Mouse (Mus musculus) intestine, postnatal 0 days (tissue): Measurements from ENCODE around the gene Aadat. TPM values are rescaled to one million over a fixed set of nuclear protein-coding genes. Genes with fewer than 3 reads are reported as not detected.
"Not testable (repeated sequence)": the region's sequence is repeated elsewhere in the genome, so short reads cannot be mapped to it uniquely, and the experiment has no call there.

Source experiments
- ATAC-seq: fragments of 200-750 bp; cut with Nextera tagmentation; 2 replicates; pipeline ENCODE4 v1.8.0; 2017; ENCODE audit warnings: mild to moderate bottlenecking, moderate TSS enrichment, moderate library complexity
- H3K27ac ChIP-seq: fragments of 300-500 bp; sonication (generic); 2 replicates; pipeline ENCODE4 v1.5.1; 2014; ENCODE audit warnings: mild to moderate bottlenecking, low read depth, low read length, moderate library complexity
- H3K27me3 ChIP-seq: fragments of 300-500 bp; sonication (generic); replicated peaks from 2 replicates; pipeline ENCODE4 v1.6.1; 2014; ENCODE audit warnings: low read length, mixed read lengths; ENCODE audit not compliant: control insufficient read depth, insufficient read depth
- H3K36me3 ChIP-seq: fragments of 300-500 bp; sonication (generic); 2 replicates; pipeline ENCODE4 v1.6.1; 2014; ENCODE audit warnings: mild to moderate bottlenecking, moderate library complexity; ENCODE audit not compliant: control insufficient read depth, insufficient read depth
- H3K4me1 ChIP-seq: fragments of 300-500 bp; sonication (generic); replicated peaks from 2 replicates; pipeline ENCODE4 v1.6.1; 2014; ENCODE audit warnings: antibody characterized with exemption, low read length, mixed read lengths; ENCODE audit not compliant: control insufficient read depth, insufficient read depth
- H3K4me2 ChIP-seq: fragments of 300-500 bp; sonication (generic); replicated peaks from 2 replicates; pipeline ENCODE4 v1.6.1; 2014; ENCODE audit warnings: low read depth, mild to moderate bottlenecking, moderate library complexity
- H3K4me3 ChIP-seq: fragments of 300-500 bp; sonication (generic); 2 replicates; pipeline ENCODE4 v1.5.1; 2014; ENCODE audit warnings: low read depth, low read length
- H3K9ac ChIP-seq: fragments of 300-500 bp; sonication (generic); 2 replicates; pipeline ENCODE4 v1.6.1; 2014; ENCODE audit warnings: mild to moderate bottlenecking, low read depth, low read length
- H3K9me3 ChIP-seq: fragments of 300-500 bp; sonication (generic); 2 replicates; pipeline ENCODE4 v1.6.1; 2016; ENCODE audit warnings: mixed run types; ENCODE audit not compliant: control insufficient read depth
- CTCF ChIP-seq: sonication (generic); IDR thresholded peaks from 2 replicates; pipeline ENCODE4 v1.5.1; 2016; ENCODE audit warnings: low read depth, mild to moderate bottlenecking, control low read depth, antibody characterized with exemption, moderate library complexity
- WGBS: fragments of 180-500 bp; shearing (Covaris S2); extraction: QIAGEN DNeasy Blood & Tissue Kit; methylation state at CpG from one replicate; pipeline ENCODE4 v1.1.7; 2014; 5-methylcytosine and 5-hydroxymethylcytosine counted together
- polyA plus RNA-seq: library from polyadenylated mRNA; unstranded; fragments of >200 nt; fragmentation: Nextera tagmentation; extraction: Ambion mirVana; gene quantifications from 2 replicates; pipeline ENCODE4 v1.2.1, GENCODE M21; 2015

The Aadat gene
- polyA plus RNA-seq, 1 experiment from 2014 or later: not detected

- H3K27ac ChIP-seq: no peak within 1 kb of the TSS
- ATAC-seq: no peak
- H3K36me3 ChIP-seq: no peaks in the 10 kb centered on the region
- no peak for TF ChIP-seq CTCF
- H3K4me3 ChIP-seq: no peak within 1 kb of the TSS
- no peak within 1 kb of the TSS for H3K4me2 ChIP-seq
- no peaks in the 10 kb centered on the region for H3K4me1 ChIP-seq
- 27% methylated on average over 2 of the region's 2 CpGs for WGBS
- H3K9ac ChIP-seq: no peak within 1 kb of the TSS
- no peaks in the 10 kb centered on the region for H3K27me3 ChIP-seq
- no peaks in the 10 kb centered on the region for H3K9me3 ChIP-seq
Observed at GRCm38 (mm10) chr8:60503098-60503497, 2.6 kb upstream of the Aadat start, which contains the start of gene Gm10283. Gm10283 (minus strand) TSS chr8:60503198.

GRCm38 (mm10) chr8:60518286-60518685 lies 12.6 kb downstream of the Aadat start:
- no peaks in the 10 kb centered on the region for H3K36me3 ChIP-seq
- H3K4me3 ChIP-seq: no peak overlapping the region
- H3K27ac ChIP-seq: no peak overlapping the region
- H3K9me3 ChIP-seq: no peaks in the 10 kb centered on the region
- H3K9ac ChIP-seq: no peak overlapping the region
- H3K4me2 ChIP-seq: no peak overlapping the region
- TF ChIP-seq CTCF: no peak
- no peaks in the 10 kb centered on the region for H3K27me3 ChIP-seq
- H3K4me1 ChIP-seq: no peaks in the 10 kb centered on the region
- ATAC-seq: no peak

GRCm38 (mm10) chr8:60534945-60535344 lies 29.2 kb downstream of the Aadat start:
- 62% methylated on average over 2 of the region's 2 CpGs for WGBS
- Histone ChIP-seq H3K9ac (no peak overlapping the region), H3K36me3 (no peaks in the 10 kb centered on the region), H3K27me3 (no peaks in the 10 kb centered on the region), H3K4me3 (no peak overlapping the region), H3K9me3 (no peaks in the 10 kb centered on the region), H3K4me1 (no peaks in the 10 kb centered on the region), H3K4me2 (no peak overlapping the region), H3K27ac (no peak overlapping the region)
- no peak for ATAC-seq
- TF ChIP-seq CTCF: no peak

GRCm38 (mm10) chr8:60566783-60567182 lies 61.1 kb downstream of the Aadat start:
- Histone ChIP-seq H3K4me1 (no peaks in the 10 kb centered on the region), H3K4me3 (no peak overlapping the region), H3K4me2 (no peak overlapping the region), H3K9me3 (no peaks in the 10 kb centered on the region), H3K27me3 (no peaks in the 10 kb centered on the region), H3K9ac (no peak overlapping the region), H3K27ac (no peak overlapping the region), H3K36me3 (no peaks in the 10 kb centered on the region)
- TF ChIP-seq CTCF: no peak
- WGBS: 60% methylated on average over 3 of the region's 3 CpGs
- ATAC-seq: no peak

GRCm38 (mm10) chr8:60577231-60577630 lies 71.5 kb downstream of the Aadat start:
- 71% methylated on average over 1 of the region's 1 CpGs for WGBS
- H3K27ac ChIP-seq: no peak overlapping the region
- no peaks in the 10 kb centered on the region for H3K4me1 ChIP-seq
- H3K4me3 ChIP-seq: no peak overlapping the region
- H3K4me2 ChIP-seq: no peak overlapping the region
- no peak for TF ChIP-seq CTCF
- no peak for ATAC-seq
- no peak overlapping the region for H3K9ac ChIP-seq
- no peaks in the 10 kb centered on the region for H3K27me3 ChIP-seq
- H3K36me3 ChIP-seq: no peaks in the 10 kb centered on the region
- H3K9me3 ChIP-seq: no peaks in the 10 kb centered on the region

GRCm38 (mm10) chr8:60583369-60583768 lies 77.6 kb downstream of the Aadat start:
- no peaks in the 10 kb centered on the region for H3K4me1 ChIP-seq
- H3K27me3 ChIP-seq: no peaks in the 10 kb centered on the region
- no peak for TF ChIP-seq CTCF
- no peak overlapping the region for H3K9ac ChIP-seq
- no peaks in the 10 kb centered on the region for H3K9me3 ChIP-seq
- no peak for ATAC-seq
- H3K4me3 ChIP-seq: no peak overlapping the region
- H3K4me2 ChIP-seq: no peak overlapping the region
- 76% methylated on average over 2 of the region's 2 CpGs for WGBS
- no peaks in the 10 kb centered on the region for H3K36me3 ChIP-seq
- H3K27ac ChIP-seq: no peak overlapping the region

- H3K4me2 ChIP-seq, H3K27me3 ChIP-seq, H3K27ac ChIP-seq, H3K9ac ChIP-seq, ATAC-seq, H3K4me3 ChIP-seq, H3K9me3 ChIP-seq, H3K4me1 ChIP-seq, H3K36me3 ChIP-seq: not testable (repeated sequence)
- WGBS: 87% methylated on average over 28 of the region's 29 CpGs
Observed at GRCm38 (mm10) chr8:60591352-60592105, 85.8 kb downstream of the Aadat start.
